Mouse (Mus musculus) C3H10T1/2 (cell line): Measurements from ENCODE around the gene Gm6482. TPM values are rescaled to one million over a fixed set of nuclear protein-coding genes. Genes with fewer than 3 reads are reported as not detected.

Source experiments
- polyA plus RNA-seq, 2 experiments: library from polyadenylated mRNA; unstranded; fragments of >200 nt; fragmentation: generic; extraction: Trizol; gene quantifications; one replicate each; pipeline ENCODE4 v1.2.1; 2012; ENCODE audit warnings: missing spikeins in 2 of 2

Gm6482 gene
- not detected for polyA plus RNA-seq

DNA sequence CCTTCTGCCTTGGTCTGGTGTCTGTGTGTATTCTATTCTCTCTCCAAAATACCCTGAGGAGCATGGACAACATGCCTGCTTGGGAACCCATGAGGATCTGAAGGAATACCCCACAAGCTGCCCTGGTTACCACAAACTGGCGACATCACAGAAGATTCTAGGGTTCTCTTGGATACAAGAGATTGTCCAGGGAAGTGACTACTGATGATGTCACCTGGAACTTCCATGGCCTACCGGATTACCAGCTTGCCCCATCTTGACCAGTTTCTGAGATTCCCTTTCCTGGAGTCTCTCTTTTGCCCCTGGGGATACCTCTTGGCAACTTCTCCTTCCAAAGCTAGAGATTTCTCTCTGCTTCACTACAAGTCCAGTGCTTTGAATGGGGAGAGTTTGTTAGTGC is at the start of gene Gm6482:
TSS of gene Gm6482 (minus strand) at position 101 of the 400 bp plus-strand sequence.

DNA sequence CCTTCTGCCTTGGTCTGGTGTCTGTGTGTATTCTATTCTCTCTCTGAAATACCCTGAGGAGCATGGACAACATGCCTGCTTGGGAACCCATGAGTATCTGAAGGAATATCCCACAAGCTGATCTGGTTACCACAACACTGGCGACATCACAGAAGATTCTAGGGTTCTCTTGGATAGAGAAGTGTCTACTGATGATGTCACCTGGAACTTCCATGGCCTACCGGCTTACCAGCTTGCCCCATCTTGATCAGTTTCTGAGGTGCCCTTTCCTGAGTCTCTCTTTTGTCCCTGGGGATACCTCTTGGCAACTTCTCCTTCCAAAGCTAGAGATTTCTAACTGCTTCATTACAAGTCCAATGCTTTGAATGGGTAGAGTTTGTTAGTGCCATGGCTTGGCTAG is 45.3 kb upstream of the Gm6482 start, which contains the start of gene Gm7954:
TSS of gene Gm7954 (minus strand) at position 101 of the 400 bp plus-strand sequence.

GRCm38 (mm10) chr14:41386279-41386678 is 21.8 kb downstream of the Gm6482 start, which contains the start of gene Gm7945:
Gene Gm7945, minus strand, starts transcription at chr14:41386379.

Other genes starting within 250 kb of the Gm6482 start
- gene Sftpd, start 223.1 kb downstream of the Gm6482 start, polyA plus RNA-seq, result not detected
- not detected for gene Gm2832, start 129.5 kb downstream of the Gm6482 start, polyA plus RNA-seq
- not detected for gene Gm5798, start 59.7 kb downstream of the Gm6482 start, polyA plus RNA-seq
- not detected for gene Gm7945, start 21.9 kb downstream of the Gm6482 start, polyA plus RNA-seq
- gene Gm7954, start 45.2 kb upstream of the Gm6482 start, polyA plus RNA-seq, result not detected
- gene Gm3486, start 81.2 kb upstream of the Gm6482 start, polyA plus RNA-seq, result not detected
- gene Gm7970, start 147.3 kb upstream of the Gm6482 start, polyA plus RNA-seq, result not detected
- not detected for gene 1700049E17Rik2, start 164.9 kb upstream of the Gm6482 start, polyA plus RNA-seq
- not detected for gene Gm3072, start 216.3 kb upstream of the Gm6482 start, polyA plus RNA-seq
- not detected for gene Gm3676, start 238.2 kb upstream of the Gm6482 start, polyA plus RNA-seq